Mouse (Mus musculus) gastrocnemius, postnatal 25 days (tissue): ENCODE measurements around the gene Cdk5r1. TPM values are rescaled to one million over a fixed set of nuclear protein-coding genes. Genes with fewer than 3 reads are reported as not detected.

ENCODE experiments used
- DNase-seq: peaks from one replicate; pipeline ENCODE4 v3.0.0; 2022
- total RNA-seq, 2 experiments: library from RNA; stranded (reverse); gene quantifications; 1 replicate in 1 of 2; 2 replicates in 1 of 2; pipeline ENCODE4 v1.2.3; 2021

Gene Cdk5r1
- total RNA-seq, 2 experiments from 2014 or later: 0.36 to 0.75 TPM

DNA sequence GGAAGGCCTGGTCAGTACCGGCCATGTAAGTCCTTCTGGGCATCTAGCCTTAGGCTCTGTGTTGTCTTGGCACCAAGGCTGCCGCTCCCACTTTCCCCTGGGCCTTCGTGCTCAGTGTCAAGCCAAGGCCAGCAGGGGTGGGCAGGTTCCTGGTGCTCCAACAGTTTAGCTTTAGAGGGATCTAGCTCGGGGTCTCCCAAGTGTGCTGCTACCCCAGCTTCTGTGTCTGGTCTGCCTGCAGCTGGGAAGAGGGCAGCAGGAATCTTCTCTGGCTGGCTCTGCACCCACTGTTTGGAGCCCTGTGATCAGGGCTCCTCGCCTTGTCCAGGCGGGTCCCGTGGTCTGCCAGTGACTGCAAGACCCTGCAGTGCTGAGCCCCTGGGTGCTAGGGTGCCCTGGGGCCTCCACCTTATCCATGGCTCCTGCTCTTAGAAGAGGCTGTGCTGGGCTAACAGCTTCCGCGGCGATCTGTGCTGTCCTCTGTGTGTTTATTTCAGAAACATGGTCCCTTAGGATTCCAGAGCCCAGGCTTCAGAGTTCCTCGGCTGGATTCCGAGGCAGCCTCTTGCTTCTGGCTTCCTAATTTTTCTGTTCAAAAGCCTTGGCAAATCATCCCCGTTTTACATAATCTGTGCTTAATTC lies 4.7 kb downstream of the Cdk5r1 start:
- DNase-seq: no peak

DNA sequence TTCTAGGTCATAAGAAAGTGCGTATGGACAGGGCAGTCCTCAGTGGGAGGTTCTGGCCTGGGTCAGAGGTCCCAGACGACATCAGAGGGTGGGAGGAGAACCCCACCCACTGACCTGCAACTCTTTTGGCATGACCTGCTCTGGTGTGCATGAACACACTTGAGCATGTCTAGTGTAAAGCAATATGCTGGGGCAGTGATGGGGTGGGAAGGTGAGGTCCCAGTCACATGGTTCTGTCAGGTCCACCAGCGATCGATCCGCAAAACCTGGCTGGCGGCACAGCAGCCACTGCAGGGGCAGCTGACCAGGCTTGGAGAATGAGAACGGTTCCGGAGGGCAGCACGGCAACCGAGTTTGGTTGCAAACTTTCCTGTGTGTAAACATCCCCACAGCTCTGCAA lies 5.5 kb downstream of the Cdk5r1 start:
- no peak for DNase-seq

DNA sequence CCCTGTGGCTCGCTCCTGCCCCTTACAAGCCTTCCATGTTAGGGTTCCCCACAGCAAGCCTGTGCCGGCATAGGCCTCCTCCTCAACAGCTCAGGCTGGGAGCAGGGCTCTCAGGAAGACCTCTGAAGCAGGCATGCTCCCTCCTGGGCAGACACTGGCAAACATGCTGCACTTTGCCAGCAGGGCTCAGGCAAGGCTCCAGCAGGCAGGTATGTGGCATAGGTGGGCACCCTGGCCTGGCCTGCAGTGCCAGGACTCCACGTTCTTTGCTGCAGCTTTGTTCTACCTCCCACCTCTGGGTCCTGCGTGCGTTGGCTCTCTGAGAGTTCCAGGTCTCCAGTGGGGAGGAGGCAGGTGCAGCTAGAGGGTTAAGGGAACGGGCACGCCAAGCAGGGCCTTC lies 6.1 kb downstream of the Cdk5r1 start:
- no peak for DNase-seq

DNA sequence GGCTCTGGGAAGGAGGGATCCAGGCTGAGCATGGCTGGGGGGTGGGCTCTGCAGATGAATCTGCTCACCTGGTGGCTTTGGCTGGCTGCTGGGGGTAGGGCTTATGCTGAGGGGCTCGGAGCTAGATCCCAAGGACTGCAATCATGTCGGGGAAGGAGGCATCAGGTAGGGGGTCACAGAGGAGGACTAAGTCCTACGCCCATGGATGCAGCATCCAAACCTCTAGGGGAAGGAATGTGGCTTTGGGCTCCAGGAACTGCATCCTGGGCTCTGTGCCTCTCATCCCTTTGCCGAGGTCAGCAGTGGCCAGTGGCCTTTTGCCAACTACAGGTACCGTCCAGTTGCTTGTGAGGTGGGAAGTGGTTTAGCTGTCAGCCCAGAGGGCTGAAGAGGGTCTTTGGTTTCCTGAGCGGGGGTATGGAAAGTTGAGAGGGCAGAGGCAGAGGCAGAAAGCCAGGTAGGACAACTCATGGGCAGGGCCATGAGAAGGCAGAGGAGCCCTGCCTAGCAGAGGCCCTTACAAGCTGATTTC lies 6.8 kb downstream of the Cdk5r1 start:
- DNase-seq: no peak

DNA sequence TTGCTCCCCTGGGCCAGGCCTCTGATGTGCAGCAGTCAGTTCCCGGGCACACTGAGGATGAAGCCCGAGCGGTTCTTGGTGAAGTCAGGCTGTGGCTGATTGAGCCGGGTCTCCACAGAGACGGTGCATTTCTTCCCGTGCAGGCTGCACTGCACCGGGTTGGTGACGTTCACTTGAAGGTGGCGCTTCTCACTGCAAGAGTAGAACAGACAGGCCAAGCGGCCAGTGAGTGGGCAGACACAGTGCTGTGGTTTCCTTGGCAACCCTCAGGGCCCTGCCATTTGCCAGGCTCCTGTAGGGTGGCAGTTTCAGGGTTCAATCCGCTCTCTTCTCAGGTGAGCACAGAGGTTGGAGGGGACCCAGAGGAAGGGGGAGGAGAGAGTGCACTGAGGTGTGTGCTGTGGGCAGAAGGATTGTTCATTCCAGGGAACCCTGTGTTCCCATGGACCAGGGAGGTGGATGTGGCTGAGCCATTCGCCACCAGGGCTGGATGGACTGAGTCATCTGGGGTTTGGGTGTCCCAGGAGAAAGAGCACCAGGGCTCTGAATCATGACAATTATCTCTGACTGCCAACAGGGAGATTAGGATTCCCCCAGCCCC lies 7.5 kb downstream of the Cdk5r1 start:
- DNase-seq: no peak

DNA sequence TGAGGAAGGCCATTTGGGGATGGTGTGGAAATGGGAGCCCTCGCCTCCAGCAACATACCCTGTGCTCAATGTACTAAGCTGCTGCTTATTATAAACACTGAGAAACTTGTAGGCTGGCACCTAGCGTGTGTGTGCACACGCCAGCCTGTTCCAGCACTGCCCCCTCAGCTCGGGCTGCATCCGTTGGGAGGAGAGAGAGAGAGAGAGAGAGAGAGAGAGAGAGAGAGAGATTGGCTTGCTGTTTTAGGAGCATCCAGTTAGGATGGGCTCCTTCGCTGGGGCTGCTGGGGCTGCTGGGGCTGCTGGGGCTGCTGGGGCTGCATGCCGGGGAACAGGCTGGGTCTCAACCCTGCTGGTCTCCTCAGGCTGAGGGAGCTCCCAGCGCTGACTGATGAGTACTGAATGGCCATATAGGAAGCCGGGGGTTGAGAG lies 8.3 kb downstream of the Cdk5r1 start:
- no peak for DNase-seq

DNA sequence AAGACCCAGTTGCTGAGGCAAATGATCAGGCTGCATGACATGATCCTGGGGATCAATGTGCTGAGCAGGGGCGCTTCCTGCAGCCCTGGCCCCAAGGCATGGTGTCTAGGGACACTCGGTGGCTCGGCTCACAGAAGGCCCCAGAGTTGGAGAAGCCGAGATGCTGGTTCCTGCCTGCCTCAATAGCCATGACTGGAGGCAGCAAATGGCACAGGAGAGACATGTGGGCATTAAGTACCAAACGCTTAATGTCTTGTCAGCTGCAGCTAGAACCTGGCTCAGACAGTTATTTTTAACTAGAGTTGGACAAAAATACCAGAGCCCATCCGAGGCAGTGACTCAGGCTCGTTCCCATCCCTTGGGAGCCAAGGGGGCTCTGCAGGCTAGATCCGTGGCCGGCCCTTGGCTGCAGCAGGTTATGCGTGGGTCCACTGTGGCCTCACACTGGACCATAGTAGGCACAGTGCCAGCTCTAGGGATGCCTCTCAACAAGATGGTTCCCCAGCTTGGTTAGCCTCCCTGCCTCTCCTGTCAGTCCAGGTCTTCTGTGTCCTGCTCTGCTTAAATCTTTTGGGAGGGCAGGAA lies 8.9 kb downstream of the Cdk5r1 start:
- DNase-seq: no peak

DNA sequence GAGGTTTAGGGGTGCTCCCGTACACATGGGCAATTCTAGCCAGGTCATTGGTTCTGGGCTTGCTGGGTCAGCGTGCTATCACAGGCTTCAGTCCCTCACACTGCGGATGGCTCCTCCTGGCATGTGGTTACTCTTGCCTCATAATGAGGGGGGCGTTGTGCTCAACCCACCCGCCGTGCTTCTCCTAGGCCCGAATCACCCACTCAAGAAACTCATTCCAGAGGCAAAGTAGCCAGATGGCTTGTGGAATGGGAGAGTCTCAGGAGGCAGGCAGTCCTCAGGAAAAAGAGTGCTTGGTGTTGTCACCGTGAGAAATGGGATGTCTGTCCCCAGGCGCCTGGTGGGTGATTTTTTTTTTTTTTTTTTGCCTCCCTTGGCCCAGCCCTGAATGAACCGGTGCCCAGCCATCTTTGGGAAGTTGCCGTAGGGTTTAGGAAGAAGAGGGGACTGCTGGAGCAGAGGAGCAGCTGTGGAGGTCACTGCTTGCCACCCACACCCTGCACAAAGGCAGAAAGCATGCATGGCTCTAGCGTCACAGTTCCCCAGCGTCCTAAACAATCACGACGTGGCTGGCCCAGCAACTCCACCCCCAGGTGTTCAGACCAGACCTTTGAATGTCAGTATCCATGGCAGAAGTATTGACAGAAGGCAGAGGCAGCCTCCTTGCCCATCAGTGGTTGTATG lies 11.2 kb downstream of the Cdk5r1 start:
- DNase-seq: no peak

DNA sequence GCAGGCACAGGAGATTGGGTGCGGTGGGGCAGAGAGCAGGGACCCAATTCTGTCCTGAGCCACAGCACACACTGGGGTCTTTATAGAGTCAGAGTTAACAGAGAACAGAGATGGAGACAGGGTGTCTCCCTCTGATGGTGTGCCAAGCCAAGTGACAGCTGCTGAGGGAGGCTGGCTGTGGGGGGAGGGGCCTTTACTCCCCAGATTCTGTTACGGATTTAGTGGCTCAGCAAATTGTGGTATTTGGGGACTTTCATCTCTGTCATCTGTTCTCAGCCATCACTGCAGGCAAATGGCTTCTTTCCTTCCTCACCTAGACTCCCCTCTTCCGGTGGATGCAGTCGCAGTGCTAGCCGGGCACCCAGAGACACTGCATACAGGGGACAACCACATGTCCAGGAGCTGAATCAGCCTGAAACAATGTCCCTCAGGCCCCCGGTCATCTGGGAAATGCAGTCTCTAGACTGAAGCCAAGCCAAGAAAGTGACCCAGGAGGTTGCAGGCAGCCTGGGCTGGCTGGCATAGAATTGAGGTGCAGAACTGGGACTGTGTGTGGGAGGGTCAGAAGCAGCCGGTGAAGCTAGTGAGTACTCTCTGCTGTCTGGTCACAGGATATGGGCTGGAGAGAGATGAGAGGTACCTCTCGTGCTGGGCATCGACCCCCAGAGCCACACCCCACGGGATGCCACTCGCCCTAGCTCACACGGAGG lies 12.5 kb downstream of the Cdk5r1 start:
- DNase-seq: no peak

DNA sequence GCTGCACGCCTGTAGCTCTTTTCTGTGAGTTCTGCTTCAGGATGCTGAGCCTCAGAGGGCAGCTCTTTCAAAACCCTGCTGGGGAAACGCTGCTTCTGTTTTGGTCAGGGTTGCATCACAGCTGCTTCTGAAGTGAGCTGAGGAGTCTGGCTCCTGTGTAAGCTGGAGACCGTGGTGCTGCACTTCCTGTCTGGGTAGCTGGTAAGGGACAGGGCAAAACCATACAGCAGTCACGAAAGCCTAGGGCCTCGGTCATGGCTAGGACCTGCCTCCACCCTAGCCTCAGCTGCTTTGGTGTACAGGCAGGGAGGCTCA lies 13.0 kb downstream of the Cdk5r1 start:
- DNase-seq: no peak

DNA sequence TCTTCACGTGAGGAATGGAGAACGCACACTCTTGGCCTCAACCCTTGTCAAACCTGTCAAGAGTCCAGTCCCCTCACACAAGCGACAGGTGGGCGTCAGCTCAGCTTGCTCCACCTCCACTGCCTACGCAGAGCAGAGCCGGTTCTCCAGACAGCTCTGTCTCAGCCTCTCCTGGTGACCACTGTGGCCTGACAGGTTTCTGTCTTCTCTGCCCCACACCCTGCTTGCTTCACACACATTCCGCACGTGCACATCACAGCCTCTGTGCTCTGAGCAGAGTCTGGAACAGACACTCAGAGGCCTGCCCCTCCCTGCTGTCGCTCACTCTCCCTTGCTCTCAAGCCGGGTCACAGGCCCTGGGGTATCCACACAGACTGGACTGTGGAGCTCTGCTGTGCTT lies 14.0 kb downstream of the Cdk5r1 start:
- DNase-seq: no peak

DNA sequence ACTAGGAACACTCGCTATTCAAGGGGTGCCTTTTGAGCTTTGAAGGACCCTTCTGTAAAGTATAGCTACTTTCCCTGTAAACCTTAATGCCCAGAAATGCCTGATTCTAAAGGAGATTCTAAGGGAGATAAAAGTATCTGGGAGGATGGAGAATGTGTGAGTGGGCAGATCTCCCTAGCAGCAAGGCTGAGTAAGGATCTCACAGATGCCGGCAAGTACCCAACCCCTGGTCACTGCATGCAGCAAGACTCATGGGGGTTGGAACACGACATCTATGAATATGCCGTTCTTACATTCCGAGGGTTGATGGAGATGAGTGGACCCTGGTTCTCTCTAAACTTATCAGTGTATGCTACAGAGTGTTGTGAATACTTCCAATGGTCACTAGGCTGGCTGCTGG lies 16.4 kb downstream of the Cdk5r1 start:
- no peak for DNase-seq

DNA sequence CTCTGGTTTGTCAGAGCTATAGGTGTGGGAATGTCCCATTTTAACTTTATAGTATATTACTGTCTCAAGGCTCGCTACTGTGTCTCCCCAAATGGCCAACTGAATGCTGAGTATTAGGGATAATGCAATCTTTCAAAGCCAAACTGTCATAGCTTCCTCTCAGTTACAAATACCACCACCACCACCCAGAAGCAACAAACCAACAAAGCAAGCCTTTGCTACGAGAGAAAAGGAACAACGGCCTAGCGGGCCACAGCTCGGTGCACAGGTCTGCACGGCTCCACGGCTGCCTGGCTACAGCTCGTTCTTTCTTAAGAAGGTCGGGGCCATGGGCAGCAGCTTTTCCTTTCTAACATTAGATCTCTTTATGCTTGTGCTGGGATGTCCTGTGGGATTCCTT lies 18.0 kb downstream of the Cdk5r1 start:
- no peak for DNase-seq

DNA sequence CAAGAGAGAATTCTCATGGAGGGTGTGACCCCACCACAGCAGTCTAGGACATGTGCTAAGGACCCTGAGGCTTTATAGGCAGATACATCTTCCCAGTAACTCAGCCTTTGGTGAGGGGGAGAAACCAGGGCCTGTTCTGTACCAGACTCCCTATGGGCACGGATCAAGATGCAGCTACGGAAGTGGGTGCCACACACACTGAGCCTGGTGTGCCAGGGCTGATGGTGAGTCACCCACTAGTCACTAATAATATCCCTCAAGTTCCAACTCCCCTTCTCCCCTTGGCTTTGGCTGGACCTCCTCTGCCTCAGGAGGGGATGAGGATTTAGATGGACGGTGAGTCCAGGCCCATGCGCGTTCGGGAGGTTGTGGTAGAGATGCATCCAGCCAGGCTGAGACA lies 19.1 kb downstream of the Cdk5r1 start:
- no peak for DNase-seq

DNA sequence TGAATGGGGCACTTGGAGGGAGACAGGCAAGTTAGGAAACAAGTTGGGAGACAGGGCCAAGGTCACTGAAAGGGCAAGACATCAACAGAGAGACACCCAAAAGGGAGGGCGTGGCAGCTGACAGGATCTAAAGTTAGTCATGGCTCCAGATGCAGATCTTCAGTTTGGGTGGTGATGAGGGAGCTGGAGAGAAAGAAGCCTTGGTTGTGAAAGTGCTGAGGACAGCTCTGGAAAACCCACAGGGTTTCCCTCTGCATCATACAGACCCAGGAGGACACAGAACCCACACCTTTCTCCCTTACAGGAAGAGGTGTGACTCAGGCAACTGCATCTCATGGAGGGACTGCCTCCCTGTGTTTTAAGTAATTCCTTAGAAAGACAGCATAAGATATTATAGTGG lies 19.8 kb downstream of the Cdk5r1 start:
- DNase-seq: no peak

DNA sequence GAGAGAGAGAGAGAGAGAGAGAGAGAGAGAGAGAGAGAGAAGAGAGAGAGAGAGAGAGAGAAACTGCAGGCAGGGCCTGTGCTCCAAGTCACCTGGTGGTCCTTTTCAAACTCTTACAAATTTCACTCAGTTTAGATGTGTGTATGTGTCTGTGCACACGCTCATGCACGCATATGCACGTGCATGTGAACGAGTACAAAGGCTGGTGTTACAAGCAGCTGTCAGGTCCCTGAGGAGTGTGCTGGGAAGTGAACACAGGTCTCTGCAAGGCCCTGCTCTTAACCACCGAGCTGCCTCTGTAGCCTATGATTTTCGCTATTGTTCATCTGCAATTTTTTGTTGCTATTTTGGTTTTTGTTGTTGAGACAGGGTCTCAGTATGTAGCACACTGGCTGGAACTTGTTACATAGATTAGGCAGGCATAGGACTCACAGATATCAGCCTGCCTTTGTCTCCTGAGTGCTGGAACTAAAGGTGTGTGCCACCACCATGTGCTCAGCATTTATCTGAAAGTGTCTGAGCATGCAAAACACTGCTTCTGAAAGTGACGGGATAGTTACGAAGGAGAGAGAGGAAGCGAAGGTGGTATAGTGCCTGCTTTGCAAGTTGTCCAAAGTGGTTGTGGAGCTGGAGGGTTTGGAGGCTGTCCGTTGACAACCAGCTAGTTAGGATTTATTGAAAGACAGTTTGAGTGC lies 20.5 kb downstream of the Cdk5r1 start:
- DNase-seq: no peak

DNA sequence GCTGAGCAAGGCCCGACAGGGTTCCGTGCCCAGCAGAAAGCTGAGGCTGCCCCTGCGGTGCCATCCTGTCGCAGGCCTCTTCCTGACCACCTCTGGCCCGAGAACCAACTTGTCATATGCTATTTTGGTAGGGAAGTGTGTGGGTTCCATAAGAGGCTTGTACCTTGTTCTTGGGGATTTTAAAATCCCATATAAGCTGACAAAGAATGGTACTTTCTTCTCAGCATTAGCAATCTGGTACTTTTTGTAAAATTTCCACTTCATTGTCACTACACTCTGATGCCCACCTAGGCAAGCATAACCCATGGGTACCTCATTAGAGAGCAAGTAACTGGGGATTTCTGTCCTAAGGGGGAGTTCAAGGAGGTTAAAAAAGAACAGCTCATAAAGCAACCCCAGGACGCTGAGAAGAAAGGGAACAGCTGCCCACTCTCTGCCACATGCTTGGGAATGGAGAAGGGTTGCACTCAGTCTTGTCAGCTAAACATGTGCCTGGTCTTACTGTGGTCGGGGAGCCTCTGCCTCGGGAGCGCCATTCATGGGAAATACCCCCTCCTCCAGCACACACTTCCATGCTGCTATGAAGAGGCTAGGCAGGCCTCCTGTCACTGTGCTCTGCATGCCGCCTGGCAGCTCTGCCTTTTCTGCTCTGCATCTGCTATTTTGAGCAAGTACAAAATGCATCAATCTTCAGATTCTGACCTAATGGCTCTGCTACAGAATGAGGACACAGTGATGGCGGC lies 21.7 kb downstream of the Cdk5r1 start:
- DNase-seq: no peak

DNA sequence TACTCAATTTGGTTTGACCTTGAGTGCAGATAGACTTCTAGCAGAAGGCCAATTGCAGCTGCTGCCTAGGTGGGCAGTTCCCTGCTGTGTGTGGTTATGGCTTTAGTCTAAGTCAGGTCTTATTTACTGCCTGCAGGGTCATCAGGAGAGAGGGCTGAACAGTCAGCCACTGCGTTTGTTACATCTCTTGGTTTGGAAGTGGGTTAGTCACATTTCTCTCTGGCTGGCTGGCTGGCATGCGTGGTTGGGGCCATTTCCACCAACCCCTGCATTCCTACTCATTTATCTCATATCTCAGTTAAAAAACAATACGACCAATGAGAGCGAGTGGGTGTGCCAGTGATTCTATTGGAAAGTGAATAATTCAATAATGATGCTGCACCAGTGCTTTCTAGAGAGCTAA lies 22.7 kb downstream of the Cdk5r1 start:
- DNase-seq: no peak

DNA sequence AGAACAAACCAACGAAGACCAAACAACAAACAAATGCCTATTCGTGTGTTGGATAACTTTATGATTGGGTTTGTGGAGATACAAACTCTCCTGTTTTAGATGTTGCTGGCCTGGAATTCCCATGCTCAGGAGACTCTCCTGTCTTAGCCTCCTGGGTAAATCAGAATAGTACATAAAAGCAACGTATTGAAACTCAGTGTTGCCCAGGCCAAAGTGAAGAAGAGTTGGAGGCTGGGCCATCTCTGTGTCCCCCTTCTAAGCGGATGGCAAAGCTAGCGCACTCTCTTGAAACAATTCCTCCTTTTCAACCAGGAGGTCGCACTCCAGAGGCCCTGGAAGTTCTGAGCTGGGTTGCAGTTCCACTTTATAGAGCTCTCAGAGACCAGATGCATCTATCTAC lies 26.5 kb downstream of the Cdk5r1 start:
- DNase-seq: no peak

DNA sequence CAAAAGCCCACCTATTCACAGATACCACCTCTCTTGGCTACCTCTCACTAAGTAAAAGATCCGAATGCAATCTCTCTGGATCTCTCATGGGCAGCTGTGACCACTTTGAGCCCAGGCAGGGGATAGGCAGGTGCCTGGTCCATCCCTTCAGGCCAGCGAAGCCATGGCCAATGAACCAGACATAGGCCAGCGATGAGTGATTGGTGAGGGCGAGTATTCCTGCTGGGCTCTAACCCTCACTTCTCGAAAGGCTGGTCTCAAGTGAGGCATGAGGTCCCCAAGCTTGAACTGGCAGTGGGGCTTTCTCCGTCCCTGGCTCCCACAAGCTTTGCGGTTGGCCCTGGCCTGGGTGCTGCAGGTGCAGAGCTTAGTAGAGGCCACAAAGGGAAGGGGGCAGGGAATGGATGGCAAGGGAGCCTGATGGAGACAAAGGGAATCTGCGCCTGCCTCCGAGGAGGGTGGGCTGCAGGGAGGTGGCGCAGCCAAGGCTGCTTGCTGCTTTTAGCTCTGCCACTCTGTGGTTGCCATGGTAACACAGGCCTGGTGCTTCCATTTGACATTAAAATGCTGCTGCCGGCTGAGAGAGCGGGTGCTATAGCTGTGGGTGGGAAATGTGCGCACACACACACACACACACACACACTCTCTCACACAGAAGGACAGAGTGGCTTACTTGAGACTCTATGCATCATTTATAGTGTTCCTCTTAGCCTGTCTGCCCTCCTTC lies 27.1 kb downstream of the Cdk5r1 start:
- no peak for DNase-seq
